Mouse (Mus musculus) kidney, postnatal 25 days (tissue): ENCODE data around the gene Bcl2l2.

Experiments used
- DNase-seq, 2 experiments: peaks; one replicate each; pipeline ENCODE4 v3.0.0; 2021; ENCODE audit warnings: mixed read lengths in 2 of 2

Bcl2l2 gene

DNA sequence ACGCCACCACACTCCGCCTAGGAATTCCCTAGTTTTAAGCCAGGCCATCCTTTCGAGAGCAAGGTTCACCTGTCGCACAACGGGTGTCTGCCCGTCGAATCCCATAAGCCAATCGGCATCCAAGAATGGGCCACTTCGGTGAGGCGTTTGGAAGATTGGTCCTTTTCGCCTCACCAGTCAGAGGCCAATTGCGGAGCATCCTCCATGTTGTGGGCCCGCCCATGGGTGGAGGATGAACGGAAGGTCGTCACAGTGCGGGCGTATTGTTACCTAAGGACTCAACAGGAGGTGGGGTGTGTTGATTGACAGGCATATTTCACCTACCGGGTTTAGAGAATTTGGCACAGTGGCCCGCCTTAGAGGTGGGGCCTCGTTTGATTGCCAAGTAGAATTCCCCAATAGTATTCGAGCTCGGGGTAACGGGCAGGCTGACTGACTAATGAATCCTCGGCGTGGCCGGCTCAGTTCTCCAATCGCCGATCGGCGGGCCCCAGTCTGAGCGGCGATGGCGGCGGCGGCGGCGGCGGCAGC, 10.5 kb downstream of the Bcl2l2 start:
- peak; percentile 97 to 99 for DNase-seq

DNA sequence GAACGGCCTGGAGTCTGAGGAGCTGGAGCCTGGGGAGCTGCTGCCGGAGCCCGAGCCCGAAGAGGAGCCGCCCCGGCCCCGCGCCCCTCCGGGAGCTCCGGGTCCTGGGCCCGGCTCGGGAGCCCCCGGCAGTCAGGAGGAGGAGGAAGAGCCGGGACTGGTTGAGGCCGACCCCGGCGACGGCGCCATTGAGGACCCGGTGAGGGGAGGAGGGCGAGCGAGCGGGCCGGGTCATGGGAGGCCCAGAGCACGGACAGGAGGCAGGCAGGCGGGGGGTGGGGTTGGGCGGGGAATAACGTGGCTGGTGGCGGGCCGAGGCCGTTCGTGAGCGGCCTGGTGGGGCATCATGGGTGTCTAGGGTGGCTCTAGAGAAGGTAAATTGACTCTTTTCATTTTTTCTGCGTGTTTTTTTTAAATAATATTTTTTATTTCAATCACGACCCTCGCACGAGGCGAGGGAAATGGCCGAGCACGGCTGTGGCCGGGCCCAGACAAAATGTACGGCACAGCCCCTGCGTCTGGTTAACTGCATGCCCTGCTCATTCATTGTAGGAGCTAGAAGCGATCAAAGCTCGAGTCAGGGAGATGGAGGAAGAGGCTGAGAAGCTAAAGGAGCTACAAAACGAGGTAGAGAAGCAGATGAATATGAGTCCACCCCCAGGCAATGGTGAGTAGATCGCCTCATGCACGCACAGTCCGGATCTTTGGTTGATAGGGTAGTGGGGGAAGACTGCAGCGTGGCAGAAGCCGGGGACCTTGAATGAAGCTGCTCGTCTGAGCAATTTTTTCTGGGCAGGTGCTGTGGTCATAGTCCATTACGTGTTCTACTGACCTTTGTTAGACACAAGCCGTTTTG, 11.3 kb downstream of the Bcl2l2 start:
- peak; percentile 70 to 87 for DNase-seq

DNA sequence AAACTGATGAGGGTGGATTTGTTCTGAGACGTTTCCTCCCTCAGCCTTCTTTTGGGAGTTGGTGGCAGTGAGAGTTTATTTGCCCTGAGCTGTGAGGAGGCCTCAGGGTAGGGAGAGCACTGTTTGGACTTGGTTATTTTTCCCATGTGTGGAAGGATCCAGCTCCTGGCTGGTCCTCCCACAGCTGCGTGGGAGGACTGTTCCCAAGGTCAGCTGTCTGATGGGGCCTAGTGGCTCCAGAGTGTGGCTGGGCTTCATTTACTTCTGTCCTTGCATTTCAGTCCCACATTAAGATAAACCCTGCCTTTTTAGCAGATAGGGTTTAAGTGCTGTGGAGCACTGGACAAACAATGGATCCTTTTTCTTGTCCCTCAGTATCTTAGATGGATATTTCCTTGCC, 14.3 kb downstream of the Bcl2l2 start:
- no peak for DNase-seq

DNA sequence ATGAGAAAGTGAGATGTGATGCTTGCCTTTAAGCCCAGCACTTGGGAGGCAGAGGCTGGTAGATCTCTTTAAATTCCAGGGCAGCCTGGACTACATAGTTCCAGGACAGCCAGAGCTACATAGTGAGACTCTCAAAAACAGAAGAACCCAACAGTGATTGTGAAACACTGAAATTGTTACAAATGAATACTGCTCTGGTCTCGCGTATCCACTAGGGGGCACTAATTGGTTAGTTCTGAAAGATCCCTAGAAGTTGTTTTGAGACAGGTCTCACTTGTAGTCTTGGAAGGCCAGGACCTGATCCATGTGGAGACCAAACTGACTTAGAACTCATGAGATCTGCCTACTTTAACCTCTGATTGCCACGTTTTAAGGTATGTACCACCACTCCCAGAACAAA, 17.2 kb downstream of the Bcl2l2 start:
- peak; percentile 72 to 87 for DNase-seq

DNA sequence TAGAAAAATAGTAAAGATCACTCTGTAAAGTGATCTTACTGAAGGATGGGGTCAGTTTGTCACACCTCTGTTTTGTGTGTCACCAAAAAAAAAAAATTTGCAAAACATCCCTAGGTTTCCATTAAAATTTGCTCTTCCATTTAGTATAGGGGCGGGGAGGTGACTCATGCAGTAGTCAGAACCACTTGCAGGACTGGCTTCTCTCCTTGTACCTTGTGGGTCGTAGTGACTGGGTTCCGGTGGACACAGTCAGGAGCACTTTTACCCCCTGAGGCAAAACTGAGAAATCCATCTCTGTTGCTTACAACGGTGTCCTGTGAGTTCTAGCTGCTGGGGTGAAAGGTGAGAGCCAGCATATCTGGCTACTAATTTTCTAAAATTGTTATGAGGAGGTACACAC, 20.5 kb downstream of the Bcl2l2 start:
- no peak for DNase-seq

DNA sequence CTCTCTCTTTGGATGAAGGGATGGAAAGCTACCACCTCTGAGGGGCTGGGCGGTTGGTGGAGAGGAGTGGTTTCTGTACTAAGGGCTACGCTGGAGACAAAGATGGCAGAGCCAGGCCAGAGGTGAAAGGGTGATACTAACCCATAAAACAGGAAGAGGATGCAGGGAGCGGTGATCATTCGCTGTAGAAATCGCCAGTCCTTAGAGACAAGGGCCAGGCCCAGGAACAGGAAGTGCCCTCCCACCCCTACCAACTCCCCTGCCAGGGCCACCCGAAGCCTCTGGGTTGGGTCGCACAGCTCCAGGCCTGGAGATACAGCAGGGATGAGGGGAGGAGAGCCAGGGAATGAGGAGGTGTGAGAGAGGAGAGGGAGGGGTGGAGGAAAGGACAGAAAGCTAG, 25.5 kb downstream of the Bcl2l2 start:
- DNase-seq = no peak

DNA sequence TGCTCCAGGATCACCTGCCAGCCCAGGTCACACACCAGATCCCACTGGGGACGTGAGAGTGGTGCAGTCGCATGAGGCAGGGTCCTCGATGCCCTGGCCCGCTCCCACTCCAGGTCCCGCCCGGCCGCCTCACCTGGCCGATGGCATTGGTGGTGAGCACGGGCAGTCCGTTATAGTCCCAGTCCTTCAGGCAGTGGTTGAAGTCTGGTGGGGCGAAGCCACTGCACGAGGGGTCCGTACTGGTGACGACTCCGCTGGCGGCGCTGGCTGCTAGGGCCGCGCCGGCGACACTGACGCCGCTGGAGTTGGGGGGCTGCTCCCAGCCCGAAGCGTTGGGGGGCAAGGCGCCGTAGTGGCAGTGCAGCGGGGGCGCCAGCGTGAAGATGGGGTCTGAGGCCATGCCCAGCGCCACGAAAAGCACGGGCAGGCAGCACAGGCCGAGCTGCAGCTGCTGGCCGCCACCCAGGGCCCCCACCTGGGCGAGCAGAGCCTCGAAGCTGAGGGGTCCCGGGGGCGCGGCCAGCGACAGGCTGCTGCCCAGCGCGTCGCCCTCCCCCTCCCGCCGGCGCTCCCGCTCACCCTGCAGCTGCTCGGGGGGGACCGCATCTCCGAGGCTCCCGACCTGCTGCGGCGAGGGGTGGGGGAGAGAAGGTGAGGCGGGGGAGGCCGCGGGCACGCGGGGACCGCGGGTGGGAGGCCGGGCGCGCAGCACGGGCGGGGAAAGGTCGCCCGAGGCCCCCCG, 29.1 kb downstream of the Bcl2l2 start:
- DNase-seq = no peak

DNA sequence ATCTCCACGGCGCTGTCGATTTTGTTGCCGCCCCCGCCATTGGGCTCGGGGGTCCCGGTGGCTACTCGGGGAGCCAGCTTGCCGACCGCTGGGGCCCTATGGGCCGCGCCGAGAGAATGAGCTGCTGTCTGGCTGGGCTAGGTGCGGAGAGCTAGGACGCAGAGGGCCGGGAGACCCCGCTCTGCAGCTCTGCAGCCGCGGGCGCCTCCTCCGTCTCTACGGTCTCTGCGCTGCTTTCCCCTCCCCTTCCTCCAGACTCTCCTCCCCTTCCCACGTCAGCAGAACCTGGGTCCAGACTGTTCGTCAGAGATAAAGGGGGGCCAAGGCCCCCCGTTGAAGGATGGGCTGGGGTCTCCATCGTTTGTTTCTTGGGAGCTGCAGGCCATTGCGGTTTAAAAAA, 29.7 kb downstream of the Bcl2l2 start, which contains the start of gene Slc22a17:
Gene Slc22a17 (minus strand): TSS at position 247 of the 400 bp plus-strand sequence.
- DNase-seq = peak; percentile 74 to 82

DNA sequence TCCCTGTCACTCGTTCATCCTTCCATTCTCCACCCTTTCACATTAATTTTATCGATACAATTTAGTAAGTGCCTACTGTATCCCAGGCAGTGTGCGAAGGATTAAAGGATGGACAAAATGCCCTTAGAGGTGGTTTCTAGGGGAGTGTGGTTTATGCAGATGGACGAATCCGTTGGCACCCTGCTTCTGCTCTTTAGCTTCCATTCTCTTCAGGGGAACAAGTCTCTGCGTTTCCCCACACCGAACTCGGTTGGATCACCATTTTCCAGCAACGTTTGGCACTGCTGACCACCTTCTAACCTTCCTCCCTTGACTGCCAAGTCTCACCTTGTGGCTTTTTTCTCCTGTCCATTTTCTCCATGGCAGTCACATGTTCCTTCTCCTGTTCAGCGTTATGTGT, 30.2 kb downstream of the Bcl2l2 start:
- no peak for DNase-seq

DNA sequence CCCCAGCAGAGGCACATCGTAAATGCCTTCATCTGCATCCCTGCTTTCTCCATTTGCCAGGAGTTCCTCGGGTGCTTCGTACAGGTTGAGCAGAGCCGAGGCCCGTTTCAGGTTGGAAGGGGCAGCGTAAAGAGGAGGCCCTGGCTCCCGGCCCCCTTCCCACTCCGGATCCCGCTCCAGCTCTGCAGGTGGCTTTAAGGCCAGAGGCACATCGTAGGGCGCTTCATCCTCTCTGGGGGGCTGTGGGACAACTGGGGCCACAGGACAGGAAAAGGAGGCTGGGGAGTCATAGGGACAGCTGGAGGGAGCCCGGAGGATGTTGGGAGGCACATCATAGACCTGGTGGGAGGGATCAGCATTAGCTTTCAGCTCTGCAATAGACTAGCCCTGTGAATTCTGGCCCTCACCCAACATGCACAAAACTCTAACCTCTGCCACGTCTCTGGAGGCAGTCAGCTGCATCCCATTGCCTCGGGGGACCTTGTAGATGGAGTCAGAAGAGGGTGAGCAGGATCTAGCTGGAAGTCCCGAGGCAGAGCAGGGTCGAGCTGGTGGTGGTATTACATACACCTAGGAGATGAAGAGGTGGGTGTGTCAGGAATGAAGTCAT, 37.0 kb downstream of the Bcl2l2 start:
- no peak for DNase-seq

DNA sequence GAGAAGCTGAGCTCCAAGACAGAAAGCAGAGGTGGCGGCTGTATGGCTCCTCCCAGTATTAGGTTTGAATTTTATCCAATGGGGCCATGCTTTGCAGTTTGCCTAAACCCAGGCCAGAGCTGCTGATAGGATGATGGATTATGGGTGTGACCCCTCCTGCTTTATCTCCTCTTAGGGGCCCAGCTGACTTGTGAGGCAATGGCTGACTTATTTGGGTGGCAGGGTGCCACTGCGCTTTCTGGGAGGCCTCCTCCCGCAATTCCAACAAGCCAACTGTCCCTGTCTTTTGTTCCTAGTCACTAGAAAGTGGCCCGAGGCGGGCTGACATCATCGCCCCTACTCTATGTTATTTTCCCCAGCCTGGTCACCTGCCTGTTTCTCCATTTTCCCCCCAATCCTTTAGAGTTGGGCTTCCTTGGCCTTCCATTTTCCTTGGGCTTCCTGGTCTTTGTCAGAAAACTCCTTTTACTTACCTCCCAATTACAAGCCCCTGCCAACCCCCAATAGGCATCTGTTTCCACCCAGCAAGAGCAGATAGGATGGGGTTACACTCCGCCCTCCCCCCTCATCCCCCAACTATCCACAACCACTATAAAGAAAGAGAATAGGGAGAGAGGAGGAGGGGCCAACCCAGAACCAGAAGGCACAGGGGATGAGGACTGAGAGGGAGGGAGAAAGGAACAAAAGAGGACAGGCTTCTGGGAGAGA, 41.6 kb downstream of the Bcl2l2 start:
- DNase-seq = peak in 1 of 2 experiments; percentile 46

DNA sequence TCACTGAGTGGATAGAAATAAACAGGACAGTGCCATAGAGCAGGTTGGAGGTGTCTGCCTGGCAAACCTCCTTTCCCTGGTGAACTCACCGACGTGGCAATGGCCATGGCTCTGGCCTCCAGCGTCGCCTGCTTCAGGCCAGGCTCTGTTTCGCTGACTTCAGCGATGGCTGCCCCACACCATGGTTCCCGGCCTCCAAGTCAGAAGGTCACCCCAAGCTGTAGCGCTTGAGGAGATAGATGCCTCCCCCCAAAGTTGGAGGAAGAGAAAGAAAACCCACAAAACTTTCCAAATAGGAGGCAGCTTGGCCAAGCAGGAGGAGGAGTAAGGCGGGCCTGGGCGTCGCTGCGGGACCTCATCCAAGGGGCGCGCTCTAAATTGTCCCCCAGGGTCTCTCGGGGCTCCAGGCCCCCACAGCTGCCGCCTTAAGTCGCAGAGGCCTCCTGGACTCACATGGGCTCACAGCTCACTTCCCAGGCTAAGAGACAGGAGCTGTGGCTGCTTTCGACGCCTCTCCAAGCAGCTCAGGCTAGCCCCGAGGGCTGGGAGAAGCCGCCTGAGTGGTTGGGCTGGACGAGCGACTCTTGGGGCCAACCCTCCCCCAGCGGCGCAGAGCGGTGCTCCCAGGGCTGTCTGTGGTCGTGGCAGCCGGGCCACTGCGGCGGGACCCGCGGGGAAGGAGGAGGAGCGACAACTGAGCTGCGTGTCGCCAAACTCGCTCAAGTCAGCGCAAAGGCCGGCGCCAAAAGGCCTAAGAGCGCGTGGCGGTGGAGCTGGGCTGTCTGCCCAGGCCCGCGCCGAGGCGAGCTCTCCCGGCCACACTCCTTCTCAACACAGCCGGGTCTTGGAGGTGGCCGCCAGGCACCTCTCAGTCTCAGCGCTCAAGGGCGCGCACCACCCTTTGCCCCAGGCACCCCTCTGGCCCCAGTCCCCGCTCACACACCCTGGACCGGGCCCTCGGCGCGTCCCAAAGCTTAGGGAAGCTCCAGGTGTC, 42.5 kb downstream of the Bcl2l2 start, which contains the start of gene Efs:
Gene Efs (minus strand): TSS at position 778 of the 994 bp plus-strand sequence.
- DNase-seq = peak; percentile 63 to 75

DNA sequence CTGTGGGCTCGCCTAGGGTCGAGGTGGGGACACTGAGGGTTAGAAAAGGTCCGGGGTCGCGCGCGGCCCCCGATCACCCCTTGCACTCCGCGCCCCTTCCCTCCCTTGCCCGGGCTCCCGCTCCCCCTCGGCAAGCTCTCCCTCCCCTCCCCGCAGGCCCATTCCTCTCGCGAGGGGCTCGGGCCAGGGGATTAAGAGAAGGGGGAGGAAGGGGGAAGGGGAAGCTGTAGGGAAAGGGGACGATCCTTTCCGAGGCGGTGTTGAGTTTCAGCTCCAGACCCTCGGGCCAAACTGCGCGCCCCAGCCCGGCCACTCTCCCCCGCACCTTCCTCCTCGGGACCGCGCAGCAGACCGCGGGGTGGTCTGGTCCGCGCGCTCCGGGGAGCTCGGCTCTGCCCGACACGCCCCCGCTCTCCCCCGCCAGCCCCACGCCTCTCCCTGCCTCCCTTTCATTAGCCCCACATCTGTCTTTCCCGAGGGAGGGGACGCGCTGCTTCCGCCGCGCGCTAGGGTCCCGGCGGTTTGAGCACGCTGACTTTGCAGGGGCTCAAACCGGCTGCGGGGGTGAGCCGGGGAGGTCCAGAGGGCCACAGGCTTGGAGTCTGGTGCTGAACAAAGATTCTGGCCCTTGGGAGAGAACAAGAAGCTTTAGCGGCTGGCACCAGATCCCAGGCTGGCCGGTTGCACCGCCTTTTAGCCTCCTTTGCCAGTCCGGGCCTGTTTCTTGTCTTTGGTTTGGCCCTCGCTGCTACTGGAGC, 43.4 kb downstream of the Bcl2l2 start:
- peak; percentile 24 to 52 for DNase-seq

DNA sequence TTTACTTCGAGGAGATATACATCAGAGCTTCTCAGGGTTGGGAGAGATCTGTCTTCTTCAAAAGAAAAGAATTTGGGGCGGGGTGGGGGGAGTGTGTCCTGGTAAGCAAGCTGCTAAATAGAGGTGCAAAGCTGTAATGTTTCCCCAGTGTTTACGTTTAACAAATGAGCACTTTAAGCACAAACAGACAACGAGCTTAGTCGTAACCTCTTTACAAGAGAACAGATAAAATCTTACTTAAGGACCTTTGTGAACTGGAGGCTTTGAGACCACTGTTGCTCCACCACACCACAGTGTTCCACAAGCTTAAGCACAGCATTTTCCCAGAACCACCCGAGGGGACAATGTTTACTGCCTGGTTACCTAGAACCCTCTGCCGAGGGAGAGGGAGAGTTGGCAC, 44.1 kb downstream of the Bcl2l2 start:
- no peak for DNase-seq

DNA sequence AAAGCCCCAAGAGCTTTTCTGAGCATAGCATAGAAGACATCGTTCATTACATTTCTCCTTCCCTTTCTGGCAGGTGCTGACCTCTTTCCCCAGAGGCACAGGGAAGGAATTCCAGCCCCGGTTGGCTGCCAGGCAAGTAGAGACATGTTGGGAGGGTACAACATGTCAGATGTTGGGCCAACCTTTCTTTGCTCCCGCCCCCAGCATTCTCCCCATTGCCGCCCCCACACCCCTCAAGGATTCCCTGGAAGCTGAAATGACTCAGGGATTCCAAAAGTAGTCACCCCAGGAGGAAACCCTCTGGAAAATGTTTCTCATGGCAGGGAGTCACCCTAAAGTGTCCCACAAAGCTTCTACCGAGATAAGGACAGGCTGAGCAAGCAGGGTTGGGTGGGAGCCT, 46.6 kb downstream of the Bcl2l2 start:
- DNase-seq = no peak

DNA sequence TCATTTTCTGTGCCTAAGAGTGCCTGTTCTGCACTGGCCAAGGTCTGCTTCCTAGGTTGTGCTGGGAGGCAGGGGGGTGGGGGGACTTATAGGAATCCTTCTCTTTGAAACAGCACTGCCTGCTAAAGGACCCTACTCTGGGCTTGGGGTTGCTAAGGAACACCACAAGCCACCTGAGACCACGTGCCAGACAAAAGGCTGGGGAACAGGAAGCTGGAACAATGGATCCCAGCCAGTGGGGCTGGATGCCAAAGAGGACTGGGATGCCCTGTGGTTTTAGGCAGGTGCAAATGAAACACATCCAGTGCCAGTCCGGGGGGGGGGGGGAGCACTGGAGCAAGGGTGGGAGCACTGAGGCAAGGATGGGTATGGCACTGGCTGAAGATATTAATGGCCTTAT, 47.3 kb downstream of the Bcl2l2 start:
- DNase-seq = no peak

DNA sequence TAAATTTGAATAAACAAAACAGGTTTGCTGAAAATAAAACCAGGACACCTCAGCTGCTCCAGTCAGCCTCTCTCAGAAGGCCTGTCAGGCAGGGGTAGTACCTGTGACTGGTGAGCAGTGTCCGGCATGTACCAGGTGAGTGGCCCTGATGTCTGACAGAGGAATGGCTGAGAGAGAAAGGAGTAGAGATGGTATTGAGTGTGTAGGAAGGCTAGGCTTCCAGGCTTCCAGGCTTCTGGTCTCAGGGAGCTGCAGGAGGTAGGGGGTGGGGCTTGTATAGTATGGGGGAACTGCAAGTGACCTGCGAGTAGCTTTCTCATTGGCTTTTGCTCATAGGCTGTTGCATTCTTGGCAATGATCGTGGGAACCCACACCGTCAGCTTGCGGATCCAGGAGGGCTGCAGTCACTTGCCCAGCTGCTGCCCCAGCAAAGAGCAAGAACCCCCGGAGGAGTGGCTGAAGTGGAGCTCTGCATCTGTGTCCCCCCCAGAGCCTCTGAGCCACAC, 49.5 kb downstream of the Bcl2l2 start, which contains the start of gene Il25:
Gene Il25 (plus strand): TSS at position 51 of the 506 bp plus-strand sequence.
- no peak for DNase-seq

DNA sequence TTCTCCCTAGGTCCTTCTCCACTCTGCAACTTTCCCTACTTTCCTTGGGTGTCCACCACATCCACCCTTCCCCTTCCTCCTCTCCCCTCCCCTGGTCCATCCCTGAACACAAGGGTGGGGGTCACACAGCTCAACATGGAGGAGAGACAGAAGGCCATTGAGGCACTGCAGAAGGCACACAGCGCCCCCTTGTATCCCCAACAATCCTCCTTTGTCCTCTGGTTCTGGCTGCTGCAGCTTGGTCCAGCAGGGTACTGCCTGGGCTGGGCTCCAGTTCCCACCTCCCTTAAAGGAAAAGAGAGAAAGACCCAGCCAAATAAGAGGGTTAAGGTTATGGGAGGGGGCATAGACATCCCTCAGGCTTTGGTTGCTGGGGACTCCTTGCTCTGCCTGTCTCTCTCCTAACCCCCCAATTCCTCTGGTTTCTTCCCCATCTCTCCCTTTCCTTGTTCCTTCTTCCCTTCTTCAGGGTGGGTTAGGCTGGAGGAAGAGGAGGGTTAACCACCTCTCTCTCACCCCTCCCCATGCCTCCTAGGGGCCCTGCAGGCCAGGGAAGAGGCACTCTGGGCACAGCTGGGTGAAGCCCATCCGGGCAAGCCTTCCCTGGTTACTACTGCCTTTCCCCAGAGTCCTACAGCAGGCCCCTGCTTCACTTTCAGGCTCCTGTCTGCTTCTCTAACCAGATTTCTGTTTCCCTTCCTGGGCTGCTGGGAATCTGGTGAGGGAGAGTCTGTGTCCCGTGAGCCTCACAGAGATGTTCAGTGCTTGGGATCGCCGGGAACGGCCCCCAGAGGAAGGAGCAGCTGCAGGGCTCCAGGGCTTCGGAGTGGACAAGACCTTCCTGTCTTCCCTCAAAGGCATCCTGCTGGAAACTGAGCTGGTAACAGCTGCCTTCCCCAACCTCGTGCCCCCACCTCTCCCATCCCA, 53.0 kb downstream of the Bcl2l2 start, which contains the start of gene Cmtm5:
Gene Cmtm5 (plus strand): TSS at position 358 of the 927 bp plus-strand sequence.
- no peak for DNase-seq

DNA sequence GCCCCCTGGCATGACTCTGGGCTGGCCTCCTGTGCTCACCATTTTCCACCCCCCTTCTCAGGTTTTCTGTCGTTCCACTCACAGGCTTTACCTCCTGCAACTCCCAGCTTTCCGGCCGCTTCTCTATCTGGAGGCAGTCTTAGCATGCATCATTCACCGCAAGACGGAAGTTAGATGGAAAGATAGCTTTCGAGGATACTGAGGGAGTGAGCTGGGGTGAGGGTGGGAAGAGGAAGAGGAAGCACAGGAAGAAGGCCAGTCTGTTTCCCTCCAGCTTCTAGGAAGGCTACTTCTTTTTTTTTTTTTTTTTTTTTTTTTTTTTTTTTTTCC, 53.6 kb downstream of the Bcl2l2 start:
- DNase-seq = no peak
